Mouse (Mus musculus): ENCODE measurements around the gene Spx.

Gene Spx

DNA sequence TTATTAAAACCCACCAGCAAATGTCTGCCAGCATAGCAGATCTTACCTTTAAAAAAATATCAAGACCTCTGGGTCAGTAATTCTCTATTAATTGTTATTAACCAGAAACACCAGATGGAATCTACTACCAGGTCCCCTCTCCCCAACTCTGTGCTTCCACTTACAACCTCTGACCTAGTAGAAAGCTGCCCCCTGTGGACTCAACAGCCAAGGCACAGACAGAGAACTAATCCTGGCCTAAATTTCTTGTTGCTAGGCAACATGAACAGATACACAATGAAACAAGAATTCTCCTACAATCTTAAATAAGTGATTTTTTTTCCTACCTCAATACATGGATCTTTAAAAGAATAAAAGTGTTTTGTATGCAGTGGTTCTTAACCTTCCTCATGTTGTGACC is 15.8 kb downstream of the Spx start:
- no peak for DNase-seq (ENCODE audit: low spot score in 2 of 2)

- no peak for DNase-seq (ENCODE audit: low spot score in 2 of 2)
Measured at GRCm38 (mm10) chr6:142451381-142451780, 38.1 kb downstream of the Spx start.

DNA sequence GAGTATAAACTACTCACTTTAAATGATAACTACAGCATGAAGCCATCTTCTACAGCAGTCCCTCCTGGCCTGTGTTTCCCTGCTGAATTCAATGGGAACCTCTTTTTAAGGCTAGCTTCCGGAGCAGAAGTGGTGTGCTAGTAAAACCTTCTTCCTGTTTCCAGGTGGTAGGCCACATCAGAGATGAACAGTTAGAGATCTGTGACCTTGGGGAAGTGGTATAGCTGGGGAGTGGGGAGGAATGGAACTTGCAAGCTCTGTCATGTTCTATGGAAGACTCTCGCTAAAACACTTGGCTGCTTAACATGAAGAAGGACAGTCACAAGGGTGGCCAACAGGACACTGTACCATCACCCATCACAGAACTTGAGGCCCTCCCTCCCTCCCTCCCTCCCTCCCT is 40.1 kb downstream of the Spx start:
- no peak for DNase-seq (ENCODE audit: low spot score in 2 of 2)

DNA sequence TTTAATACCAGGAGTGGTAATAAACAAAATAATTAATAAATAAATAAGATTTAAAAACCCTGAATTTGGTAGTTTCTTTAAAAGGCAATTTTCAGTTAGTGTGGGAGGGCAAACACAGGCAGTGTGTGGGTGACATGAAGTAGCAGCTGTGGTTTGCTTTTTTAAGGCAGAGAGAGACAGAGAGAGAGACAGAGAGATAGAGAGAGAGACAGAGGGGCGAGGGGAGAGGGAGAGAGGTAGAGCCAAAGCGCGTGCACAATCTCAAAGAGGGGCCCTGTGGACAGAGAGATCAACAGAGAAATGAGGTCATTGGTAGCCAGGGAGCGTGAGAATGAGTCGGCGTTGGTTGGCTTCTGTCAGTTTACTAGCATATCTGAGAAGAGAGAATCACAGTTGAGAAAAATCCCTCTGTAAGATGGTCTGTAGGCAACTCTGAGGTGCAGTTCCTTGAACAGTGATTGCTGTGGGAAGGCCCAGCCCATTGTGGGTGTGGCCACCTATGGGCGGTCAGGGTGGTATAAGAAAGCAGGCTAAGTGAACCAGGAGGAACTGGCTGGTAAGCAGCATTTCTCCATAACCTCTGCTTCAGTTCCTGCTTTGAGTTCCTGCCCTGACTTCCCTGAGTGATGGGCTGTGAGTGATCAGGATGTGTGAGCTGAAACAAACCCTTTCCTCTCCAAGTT is 42.2 kb downstream of the Spx start:
- no peak for DNase-seq (ENCODE audit: low spot score in 2 of 2)

GRCm38 (mm10) chr6:142458010-142458409 is 44.8 kb downstream of the Spx start:
- DNase-seq (ENCODE audit: low spot score in 2 of 2): no peak

GRCm38 (mm10) chr6:142459017-142459678 is 45.9 kb downstream of the Spx start:
- DNase-seq (ENCODE audit: low spot score in 2 of 2): no peak

- DNase-seq (ENCODE audit: low spot score in 2 of 2): no peak
Measured at GRCm38 (mm10) chr6:142462194-142462593, 49.0 kb downstream of the Spx start.

All from frontal cortex, postnatal 10 days (tissue).